Mouse (Mus musculus): ENCODE data around the gene Armc8.

Gene Armc8

DNA sequence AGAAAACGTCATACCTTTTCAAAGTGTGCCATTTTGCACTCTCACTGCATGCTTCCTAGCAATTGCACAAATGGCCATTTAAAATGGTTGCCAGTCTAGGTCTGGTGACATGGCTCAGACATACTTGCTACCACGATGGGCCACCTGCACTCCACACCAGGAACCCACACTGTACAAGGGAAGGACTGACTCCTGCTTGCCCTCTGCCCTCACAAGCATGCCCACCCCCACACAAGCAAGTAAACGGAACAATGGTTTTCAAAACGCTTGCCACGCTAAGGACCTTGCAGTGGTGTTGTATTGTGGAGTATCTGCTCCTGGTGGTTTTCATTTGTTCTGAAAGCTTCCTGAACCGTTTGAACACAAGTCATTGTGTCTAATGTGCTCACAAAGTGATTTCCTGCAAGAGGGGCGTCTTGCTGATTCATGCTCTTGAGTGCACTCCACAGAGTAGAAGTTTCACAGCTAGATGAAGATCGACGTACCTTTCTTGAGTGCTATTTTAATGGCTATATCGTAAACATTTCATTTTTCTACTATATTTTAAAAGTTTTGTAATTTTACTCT lies 76.0 kb downstream of the Armc8 start:
- no peak for DNase-seq

DNA sequence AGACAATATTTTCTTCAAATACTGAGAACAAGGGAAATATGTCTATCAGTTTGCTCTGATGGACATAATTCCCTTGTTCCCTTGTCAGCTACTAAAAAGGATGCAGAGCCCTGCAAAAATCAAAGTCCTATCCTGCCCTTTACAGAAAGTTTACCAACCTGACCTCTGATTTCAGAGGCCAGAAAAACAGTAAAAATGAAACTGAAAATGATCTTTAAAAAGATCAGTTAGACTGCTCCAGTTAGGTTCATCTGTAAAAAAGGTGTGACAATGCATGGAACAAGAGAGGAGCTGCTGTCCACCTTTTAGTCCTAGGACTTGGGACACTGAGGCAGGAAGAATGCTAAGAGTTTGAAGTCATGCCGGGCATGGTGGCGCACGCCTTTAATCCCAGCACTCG lies 77.6 kb downstream of the Armc8 start:
- DNase-seq: no peak

DNA sequence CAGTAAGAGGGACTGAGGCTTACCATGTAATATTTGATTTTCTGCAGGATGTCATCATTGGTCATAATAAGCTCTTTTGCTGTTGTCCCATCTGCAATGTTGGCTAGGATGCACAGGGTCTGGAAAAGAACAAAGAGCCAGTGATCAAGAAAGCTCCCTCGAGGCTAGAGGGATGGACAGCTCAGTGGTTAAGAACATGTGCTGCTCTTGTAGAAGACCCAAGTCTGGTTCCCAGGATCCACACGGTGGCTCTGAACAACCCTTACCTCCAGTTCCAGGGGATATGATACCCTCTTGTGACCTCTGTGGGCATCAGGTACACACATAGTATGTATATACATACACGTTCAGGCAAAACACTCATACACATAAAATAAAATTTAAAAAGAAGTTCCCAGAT lies 80.9 kb downstream of the Armc8 start:
- DNase-seq: no peak

DNA sequence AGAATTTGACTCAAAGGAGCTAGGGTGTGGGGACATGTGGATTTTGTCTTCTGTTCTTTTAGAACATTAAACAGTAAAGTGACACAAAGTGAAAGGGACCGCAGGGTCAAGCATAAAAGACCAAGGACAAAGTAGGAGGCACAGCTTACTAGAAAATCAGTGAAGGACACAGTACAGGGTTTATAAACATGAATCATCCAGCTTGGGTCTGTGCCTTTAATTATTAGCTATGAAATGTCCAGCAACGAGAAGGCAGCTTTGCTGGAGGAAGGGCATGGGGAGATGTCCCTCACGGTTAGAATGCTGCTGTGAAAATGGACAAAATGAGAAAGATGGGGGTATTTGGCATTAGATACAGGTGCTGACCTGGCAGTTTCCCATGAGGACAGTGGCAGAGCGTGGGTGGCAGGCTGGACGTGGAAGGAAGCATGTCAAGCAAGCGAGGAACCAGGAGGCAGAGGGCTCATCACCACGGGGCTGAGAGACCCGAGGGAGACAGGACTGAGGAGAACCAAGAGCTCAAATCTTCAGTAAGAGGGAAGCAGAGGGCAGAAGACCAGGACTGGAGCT lies 81.5 kb downstream of the Armc8 start:
- DNase-seq: no peak

DNA sequence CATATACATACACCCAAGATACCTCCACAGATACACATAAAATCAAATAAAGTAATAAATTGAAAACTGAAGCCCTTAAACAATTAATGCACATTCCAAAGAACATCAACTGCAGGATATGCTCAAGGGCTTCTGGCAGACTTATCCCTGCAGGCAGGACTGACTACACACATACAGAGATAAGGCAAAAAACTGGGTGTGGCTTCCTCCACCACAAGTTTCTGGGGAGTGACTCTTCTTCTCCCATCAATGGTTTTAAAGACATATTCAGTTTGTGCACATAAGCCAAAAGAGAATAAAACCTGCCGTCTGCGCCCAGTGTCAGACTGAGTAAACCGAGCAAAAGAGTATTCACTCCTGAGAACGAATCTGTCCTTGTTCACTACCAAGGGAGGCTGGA lies 83.6 kb downstream of the Armc8 start:
- no peak for DNase-seq

DNA sequence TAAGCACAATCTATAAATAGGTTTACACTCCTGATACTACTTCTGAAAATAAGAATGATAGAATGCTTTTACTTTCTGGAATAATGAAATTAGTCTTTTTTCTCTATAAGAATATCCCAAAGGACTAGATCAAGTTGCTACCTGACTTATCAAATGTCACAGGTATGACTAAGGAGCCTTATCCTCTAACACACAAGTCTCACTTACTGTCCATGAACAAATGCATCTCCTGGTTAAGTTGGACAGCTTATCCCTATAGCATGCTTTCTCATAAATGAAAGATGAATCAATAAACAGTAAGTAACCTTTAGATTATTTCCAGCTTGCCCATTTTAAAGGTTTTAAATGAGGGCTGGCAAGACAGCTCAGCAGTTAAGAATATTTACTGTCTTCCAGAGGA lies 84.1 kb downstream of the Armc8 start:
- DNase-seq: no peak

DNA sequence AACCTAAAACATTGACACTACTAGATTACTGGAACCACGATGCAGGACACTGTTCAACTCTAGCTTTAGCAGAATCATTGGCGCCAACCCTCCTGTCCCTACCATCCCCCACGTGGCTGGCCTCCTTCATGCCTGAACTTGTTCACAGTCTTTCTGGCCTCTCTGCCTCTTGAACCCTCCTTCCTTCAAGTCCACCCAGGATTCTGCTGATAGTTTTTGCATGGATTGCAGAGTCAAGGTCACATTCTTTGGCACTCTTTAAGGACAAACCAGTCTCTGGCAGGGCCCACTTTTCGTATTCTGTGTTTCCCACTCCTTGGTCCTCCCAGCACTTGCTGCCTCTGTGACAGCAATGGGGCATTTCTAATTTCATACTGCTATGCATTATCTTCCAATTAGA lies 85.5 kb downstream of the Armc8 start:
- DNase-seq: no peak

DNA sequence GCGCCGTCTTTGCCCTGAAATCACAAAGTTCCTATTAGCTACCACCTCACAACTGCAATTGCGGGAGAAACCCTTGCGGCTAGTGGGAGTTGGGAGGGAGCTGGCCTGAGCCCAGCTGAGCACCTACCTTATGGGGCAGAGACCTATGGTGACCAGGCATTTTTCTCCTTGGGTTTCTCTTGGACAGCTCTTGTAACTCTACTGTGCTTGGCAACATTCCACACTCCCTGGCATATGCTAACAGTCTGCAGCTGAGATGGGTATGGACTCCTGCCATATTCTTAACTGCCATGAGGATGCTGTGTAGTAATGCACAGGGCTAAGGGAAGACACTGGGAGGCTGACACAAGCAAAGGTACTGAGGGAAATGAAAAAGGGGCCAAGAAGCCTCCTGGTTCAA lies 87.9 kb downstream of the Armc8 start:
- DNase-seq: no peak

DNA sequence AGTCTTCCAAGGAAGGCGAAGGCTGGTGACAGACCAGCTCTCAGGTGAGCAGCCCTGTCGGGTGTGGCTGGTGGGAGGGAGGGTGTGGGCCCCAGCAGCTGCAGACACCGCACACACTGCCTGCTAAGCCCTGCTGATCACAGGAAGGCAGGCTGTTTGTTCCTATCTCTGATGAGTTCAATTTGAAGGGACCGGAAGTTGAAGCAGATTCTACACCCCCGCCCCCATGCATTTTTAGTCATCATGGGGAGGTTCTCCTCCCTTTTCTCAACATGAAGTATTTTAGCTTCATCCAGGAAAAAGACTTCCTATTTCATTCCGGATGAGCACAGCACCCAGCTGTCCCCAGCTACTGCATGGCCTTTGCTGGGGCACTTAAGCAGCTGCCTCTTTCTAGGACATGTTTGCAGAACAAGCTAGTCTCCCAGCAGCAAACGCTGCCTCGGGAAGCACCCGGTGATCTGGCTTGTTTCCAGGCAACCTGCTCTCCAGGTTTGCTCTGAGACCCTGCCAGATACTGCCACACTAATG lies 89.5 kb downstream of the Armc8 start:
- DNase-seq: peak in 1 of 2 experiments; percentile 35

DNA sequence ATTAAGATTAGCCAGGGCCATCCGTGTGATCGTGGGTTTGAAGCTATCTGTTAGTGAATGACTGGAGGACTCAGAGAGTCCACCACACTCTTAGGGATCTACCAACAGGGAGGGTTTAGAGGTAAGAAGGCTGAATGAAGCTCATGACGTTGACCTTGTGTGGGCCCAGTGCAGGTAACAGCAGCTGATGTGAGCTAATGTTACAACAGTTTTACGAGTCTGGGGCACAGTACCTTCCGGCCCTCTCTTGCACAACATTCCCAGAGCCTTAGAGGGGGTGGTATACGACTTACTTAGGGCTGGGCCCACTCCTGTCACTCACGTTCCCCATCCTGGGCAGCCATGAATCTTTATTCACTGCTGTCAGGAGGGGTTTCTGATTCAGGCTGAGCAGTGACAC lies 97.4 kb downstream of the Armc8 start:
- no peak for DNase-seq

DNA sequence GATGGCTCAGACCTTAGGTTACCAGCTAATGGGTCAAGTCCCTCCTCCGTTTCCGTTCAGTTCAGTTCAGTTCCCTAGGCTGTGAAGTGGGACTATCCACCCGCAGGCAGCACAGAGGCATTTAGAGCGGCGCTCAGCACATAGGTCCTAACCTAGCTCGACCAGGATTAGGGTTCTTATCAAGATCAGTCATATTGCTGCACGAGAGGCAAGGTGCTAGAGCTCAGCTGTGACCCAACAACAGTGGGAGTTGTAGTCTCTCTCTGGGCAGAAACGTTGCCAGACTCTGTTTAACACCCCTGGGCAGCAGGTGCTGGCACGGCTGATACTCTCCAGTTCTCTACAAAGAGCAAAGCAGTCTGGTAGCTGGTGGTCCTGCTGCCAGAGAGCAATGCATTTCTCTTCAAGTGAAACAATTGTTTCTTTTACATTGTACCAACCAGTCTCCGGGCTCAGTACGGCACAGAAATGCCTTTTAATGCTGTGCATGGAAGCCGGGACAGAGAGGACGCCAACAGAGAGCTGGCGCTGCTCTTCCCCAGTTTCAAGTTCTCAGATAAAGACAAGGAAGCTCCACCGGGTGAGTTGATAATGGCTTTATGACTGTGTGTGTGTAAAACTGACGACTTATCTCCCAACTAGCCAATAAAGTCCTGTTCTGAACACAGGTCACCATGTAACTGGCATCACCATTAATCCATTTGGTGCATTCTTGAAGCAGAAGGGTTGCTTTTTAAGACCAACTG lies 98.2 kb downstream of the Armc8 start:
- no peak for DNase-seq

DNA sequence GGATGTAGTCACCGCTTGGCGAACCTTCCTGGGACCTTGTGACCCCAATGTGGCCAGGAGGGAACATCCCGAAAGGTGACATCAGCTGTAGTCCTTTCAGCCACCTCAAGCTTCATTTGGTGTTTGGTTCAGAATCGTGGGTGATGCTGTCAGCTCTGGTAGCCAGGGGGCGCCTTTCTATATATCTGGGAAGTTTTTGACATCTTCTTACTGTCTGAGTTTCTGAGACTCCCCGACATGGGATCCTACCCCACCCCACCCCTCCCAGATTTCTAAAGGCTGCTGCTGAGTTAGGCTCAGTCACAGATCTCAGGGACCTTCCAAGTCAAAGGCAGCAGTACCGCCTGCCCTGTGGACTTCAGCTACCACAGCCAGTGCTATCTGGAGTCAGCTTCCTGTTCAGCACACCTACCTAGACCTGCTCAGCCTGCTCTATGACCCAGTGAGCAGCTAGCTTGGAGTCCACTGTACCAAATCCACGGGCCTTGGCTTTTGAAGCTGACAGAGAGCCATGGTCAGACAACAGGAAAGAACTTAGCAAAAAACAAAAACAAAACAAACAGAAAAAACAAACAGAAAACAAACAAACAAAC lies 98.9 kb downstream of the Armc8 start:
- DNase-seq: no peak

DNA sequence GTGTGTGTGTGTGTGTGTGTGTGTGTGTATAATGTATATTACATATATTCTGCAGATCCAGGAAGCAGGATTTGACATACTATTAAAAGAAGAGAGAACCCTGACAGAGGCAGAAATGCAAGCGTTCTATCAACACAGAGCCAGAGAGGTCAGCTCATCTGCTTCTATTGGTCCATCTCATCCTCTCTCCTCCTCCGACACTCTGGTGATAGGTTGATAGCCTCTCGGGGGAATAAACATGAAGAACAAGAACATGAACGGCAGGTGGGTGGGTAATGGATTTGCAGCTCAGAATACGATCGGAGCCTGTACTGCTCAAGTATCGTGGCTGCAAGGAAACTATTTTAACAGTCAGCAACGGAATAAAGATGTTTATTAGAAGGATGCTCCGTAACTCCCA lies 100.1 kb downstream of the Armc8 start:
- DNase-seq: no peak

DNA sequence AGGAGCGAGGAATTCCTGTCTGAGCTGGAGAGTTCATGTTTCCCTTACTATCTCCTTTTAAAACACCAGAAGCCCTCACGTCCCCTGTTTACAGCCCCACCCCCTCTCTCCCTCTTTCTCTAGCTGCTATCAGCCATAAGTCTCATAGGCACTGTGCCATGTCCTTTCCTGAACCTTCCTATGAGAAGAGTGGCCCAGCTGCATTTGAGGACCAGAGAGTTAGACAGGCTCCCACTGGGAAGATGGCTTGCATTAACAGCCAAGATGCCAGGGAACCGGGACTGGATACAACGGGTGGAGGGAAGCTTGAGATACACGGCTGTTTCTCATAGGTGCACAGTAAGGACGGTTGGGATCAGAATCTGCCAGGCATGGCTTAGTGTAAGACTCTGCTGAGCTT lies 103.8 kb downstream of the Armc8 start:
- no peak for DNase-seq

DNA sequence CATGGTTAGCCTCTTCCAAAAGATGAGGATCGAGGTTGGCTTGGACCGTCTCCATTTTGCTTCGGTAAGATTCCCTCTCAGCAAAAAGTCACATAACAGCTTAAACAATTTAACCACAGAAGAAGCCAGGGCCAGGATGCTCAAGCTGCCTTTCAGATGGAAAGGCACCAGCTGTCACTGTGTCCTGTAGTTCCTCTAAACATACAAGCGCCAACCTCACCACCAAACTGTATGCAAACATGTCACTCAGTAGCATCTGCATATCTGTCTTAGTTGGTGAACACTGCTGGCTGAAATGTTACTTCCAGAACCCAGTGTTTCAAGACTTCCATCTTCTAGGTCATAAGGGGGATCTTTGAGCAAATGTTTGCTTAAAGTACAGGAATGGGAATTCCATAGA lies 109.0 kb downstream of the Armc8 start:
- no peak for DNase-seq

DNA sequence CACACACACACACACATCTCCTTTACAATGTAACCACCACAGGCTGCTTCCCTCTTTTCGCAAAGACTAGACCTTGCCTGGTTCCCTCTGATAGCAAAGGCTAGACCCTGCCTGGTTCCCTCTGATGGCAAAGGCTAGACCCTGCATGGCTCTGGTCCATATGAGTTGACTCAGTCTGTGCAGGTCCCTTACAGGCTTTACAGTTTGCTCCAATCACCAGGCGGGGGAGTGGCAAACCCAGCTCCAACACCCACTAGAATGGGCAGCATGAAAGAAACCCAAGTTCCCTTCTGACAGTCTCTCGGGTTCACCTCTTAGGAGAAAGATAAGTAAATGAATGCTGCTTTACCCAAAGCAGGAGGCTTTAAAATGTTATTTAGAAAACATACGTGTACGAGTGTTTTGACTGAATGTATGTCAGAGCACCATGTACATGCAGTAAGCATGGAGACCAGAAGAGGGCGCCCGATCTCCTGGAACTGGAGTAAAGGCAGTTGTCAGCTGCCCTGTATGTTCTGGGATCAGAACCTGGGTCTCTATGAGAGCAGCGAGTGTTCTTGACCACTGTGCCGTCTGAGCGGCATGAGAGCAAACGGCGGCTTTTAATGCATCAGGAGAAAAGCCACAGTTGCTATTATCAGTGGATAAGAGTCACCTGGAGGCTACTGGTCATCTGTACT lies 110.0 kb downstream of the Armc8 start:
- peak; percentile 38 to 67 for DNase-seq

DNA sequence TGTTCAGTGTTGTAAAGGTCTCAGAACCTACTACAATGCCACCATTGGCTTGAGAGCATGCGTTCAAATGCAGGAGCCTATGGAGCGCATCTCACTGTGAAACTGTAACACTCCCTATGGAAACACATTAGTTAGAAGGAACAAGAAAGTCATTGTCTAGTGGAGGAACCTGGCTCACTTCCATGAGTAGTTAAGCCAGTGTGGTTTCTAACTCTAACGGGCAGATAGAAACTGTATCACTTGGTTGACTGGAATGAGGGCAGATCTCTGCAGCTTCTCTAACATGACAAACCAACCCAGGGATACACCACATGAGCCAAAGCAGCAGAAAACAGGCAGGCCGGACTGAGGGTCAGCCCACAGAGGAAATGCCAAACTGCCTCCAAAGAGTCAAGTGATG lies 114.5 kb downstream of the Armc8 start:
- no peak for DNase-seq

DNA sequence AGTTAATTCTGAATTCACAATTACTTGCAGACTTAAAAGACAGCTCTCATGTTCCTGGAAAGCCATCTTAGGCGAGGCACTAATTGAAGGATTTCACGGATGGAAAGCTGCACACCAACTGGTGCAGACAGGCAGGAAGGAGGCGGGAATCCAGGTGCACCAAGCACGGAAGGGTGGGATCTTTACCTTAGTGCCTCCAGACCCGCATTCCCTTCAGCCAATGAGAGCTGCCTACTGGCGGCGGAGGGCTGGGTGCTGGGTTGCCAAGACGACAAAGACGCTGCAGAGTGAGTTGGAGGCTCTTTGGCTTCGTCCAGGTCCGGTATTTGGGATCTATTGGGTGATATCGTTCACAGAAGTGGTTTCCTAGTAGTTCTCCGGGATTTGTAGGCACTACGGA lies 117.5 kb downstream of the Armc8 start, which contains the start of gene Nme9:
Gene Nme9 (plus strand): TSS at position 315 of the 400 bp plus-strand sequence.
- DNase-seq: peak in 1 of 2 experiments; percentile 30

DNA sequence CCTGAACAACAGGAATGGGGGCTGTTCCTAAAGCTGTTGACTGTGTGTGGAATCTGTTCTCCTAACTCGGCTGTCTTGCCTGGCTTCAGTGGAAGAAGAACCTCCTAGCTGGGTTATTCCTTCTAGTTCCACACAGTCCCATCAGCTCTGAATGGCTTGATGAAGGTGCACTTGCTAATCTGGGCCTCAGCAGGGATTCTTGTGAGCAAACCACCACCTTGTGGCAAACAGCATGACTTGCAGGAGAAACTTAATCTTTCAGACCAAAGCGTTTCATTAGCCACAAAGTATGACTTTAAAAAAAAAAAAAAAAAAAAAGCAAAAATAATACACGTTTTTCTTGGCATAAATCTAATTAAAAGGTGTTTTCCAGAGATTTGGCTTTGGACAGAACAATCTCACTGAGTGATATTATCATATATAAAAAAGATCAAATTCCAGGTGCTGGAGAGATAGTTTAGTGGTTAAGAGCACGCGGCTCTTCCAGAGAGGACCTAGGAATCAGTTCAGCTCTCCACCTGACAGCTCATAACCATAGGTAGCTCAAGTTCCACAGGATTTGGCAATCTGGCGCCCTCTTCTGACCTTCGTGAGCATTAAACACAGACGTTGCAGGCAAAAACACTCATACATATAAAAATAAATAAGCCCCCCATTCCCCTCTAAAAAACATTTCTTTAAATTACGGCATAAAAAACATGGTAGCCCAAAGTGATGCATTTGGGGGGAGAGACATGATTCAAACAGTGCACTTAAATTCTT lies 118.6 kb downstream of the Armc8 start:
- DNase-seq: no peak

DNA sequence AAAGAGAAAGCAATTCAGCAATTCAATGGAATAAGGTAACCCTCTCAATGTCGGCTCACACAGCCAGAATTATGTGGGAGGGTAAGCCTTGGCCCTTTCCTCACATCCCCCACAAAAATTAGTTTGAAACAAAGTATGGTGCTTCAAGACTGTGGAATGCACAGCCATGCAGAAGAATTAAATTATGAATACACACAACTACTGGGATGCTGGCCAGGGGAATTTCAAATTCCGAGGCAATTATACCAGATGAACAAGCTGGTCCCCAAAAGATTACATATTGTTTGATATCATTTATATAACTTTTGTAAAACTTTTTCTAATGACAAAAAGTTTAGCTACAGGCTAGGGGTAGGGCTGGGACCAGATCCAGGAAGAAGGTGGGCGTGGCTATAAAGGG lies 121.4 kb downstream of the Armc8 start:
- DNase-seq: no peak

DNA sequence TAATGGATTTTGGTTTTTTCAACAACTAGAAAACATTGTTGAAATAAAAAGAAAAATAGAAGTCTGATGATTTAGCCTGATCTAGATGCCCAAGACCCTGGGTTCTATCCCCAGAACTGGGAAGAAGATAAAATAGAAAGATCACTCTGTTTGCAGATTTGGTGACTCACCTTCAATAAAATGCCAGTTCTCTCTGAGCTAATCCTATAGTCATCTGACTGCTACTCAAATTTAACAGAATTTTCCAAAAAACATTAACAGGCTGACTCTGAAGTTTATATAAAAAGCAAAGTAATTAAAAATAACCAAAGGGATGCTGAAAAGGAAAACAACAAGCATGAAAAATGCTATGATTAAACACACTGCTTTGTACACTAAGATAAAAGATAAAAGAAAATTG lies 122.4 kb downstream of the Armc8 start:
- no peak for DNase-seq

DNA sequence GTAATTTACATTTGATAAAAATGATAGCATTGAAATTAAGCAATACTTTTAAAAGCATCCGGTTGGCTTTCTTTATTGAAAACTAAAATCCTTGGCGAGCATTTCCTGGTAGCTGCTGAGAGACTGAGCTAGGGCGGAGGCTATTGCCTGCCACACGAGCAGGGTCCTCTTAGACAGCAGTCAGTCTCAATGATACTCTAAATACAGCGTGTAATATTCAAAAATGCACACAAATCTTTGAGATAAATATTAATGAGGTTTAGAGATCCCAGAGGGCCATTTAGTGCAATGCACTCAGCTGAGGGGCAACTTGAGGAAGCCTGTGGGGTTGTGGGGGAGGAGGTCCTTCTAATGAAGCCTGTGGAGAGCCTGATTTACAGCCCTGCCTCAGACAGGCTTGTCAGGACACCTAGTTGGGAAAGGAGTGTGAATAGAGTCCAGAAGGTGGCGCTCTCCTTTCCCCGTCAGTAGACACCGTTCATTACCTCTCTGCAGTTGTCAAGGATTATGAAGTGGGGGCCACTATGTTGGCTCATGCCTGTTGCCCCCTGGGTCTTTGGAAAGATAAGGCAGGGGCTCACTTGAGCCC lies 124.0 kb downstream of the Armc8 start:
- peak in 1 of 2 experiments; percentile 26 for DNase-seq

Data from lung, postnatal 4 days (tissue).